Mouse (Mus musculus): ENCODE measurements around the gene Vapa. TPM values are rescaled to one million over a fixed set of nuclear protein-coding genes. Genes with fewer than 3 reads are reported as not detected.

Vapa gene
- total and polyA plus RNA-seq, 2 experiments from 2014 or later, result 97.4 to 296 TPM

- Histone ChIP-seq H3K9ac (replicated peaks; ENCODE audit: low read length) (no peak overlapping the region), H3K27me3 (ENCODE audit: insufficient read depth, low read length) (no peaks in the 10 kb centered on the region), H3K4me1 (ENCODE audit: insufficient read depth, low read length) (no peaks in the 10 kb centered on the region), H3K27ac (no peak overlapping the region), H3K4me3 (ENCODE audit: low read length) (no peak overlapping the region), H3K9me3 (ENCODE audit: low read length) (no peaks in the 10 kb centered on the region), H3K36me3 (ENCODE audit: insufficient read depth, low read length) (no peaks in the 10 kb centered on the region), H3K4me2 (ENCODE audit: low read depth, low read length) (no peak overlapping the region)
- ATAC-seq, result no peak
- no peak for TF ChIP-seq CTCF (IDR thresholded peaks at IDR 0.05; ENCODE audit: low read depth)
- WGBS, result 91% methylated on average over 6 of the region's 6 CpGs
- DNase-seq (ENCODE audit: low spot score), result no peak
These were observed 12.9 kb upstream of the Vapa start for GRCm38 (mm10) chr17:65626301-65626700.

GRCm38 (mm10) chr17:65625563-65625962 is 12.2 kb upstream of the Vapa start:
- no peak overlapping the region for H3K4me3 ChIP-seq (ENCODE audit: low read length)
- 88% methylated on average over 6 of the region's 6 CpGs for WGBS

GRCm38 (mm10) chr17:65623130-65623529 is 9.8 kb upstream of the Vapa start:
- TF ChIP-seq CTCF (IDR thresholded peaks at IDR 0.05; ENCODE audit: low read depth), result no peak
- no peaks in the 10 kb centered on the region for H3K4me1 ChIP-seq (ENCODE audit: insufficient read depth, low read length)
- H3K9ac ChIP-seq (replicated peaks; ENCODE audit: low read length), result no peak overlapping the region
- no peak overlapping the region for H3K4me3 ChIP-seq (ENCODE audit: low read length)
- no peaks in the 10 kb centered on the region for H3K27me3 ChIP-seq (ENCODE audit: insufficient read depth, low read length)
- ATAC-seq, result no peak
- H3K36me3 ChIP-seq (ENCODE audit: insufficient read depth, low read length), result no peaks in the 10 kb centered on the region
- H3K27ac ChIP-seq, result no peak overlapping the region
- H3K4me2 ChIP-seq (ENCODE audit: low read depth, low read length), result no peak overlapping the region
- H3K9me3 ChIP-seq (ENCODE audit: low read length), result no peaks in the 10 kb centered on the region
- DNase-seq (ENCODE audit: low spot score), result no peak

More at GRCm38 (mm10) chr17:65625563-65625962, 12.2 kb upstream of the Vapa start:
- H3K9ac ChIP-seq (replicated peaks; ENCODE audit: low read length), result no peak overlapping the region
- no peak for TF ChIP-seq CTCF (IDR thresholded peaks at IDR 0.05; ENCODE audit: low read depth)
- no peaks in the 10 kb centered on the region for H3K36me3 ChIP-seq (ENCODE audit: insufficient read depth, low read length)
- DNase-seq (ENCODE audit: low spot score) (no peak), ATAC-seq (no peak)
- no peaks in the 10 kb centered on the region for H3K27me3 ChIP-seq (ENCODE audit: insufficient read depth, low read length)
- no peak overlapping the region for H3K4me2 ChIP-seq (ENCODE audit: low read depth, low read length)
- H3K9me3 ChIP-seq (ENCODE audit: low read length), result no peaks in the 10 kb centered on the region
- no peaks in the 10 kb centered on the region for H3K4me1 ChIP-seq (ENCODE audit: insufficient read depth, low read length)
- H3K27ac ChIP-seq, result no peak overlapping the region

GRCm38 (mm10) chr17:65618431-65618830 is 5.1 kb upstream of the Vapa start:
- ATAC-seq (no peak), DNase-seq (ENCODE audit: low spot score) (no peak)
- Histone ChIP-seq H3K4me3 (ENCODE audit: low read length) (no peak overlapping the region), H3K9me3 (ENCODE audit: low read length) (no peaks in the 10 kb centered on the region), H3K4me2 (ENCODE audit: low read depth, low read length) (no peak overlapping the region), H3K27me3 (ENCODE audit: insufficient read depth, low read length) (no peaks in the 10 kb centered on the region), H3K27ac (no peak overlapping the region), H3K4me1 (ENCODE audit: insufficient read depth, low read length) (no peaks in the 10 kb centered on the region), H3K9ac (replicated peaks; ENCODE audit: low read length) (no peak overlapping the region), H3K36me3 (ENCODE audit: insufficient read depth, low read length) (no peaks in the 10 kb centered on the region)
- WGBS, result 60% methylated on average over 2 of the region's 2 CpGs
- TF ChIP-seq CTCF (IDR thresholded peaks at IDR 0.05; ENCODE audit: low read depth), result no peak

- Histone ChIP-seq H3K9ac (replicated peaks; ENCODE audit: low read length) (no peak overlapping the region), H3K27me3 (ENCODE audit: insufficient read depth, low read length) (no peaks in the 10 kb centered on the region), H3K4me1 (ENCODE audit: insufficient read depth, low read length) (no peaks in the 10 kb centered on the region), H3K36me3 (ENCODE audit: insufficient read depth, low read length) (no peaks in the 10 kb centered on the region), H3K4me2 (ENCODE audit: low read depth, low read length) (no peak overlapping the region), H3K4me3 (ENCODE audit: low read length) (no peak overlapping the region), H3K9me3 (ENCODE audit: low read length) (no peaks in the 10 kb centered on the region), H3K27ac (no peak overlapping the region)
- ATAC-seq (no peak), DNase-seq (ENCODE audit: low spot score) (no peak)
- TF ChIP-seq CTCF (IDR thresholded peaks at IDR 0.05; ENCODE audit: low read depth), result no peak
- WGBS, result 41% methylated on average over 3 of the region's 3 CpGs
These were observed 2.3 kb upstream of the Vapa start for GRCm38 (mm10) chr17:65615678-65616077.

GRCm38 (mm10) chr17:65614431-65614830 is 1.1 kb upstream of the Vapa start:
- H3K36me3 ChIP-seq (ENCODE audit: insufficient read depth, low read length), result no peaks in the 10 kb centered on the region
- peak overlapping the region; percentile 99 for H3K4me3 ChIP-seq (ENCODE audit: low read length)
- no peak for DNase-seq (ENCODE audit: low spot score)
- ATAC-seq, result no peak
- no peaks in the 10 kb centered on the region for H3K27me3 ChIP-seq (ENCODE audit: insufficient read depth, low read length)
- no peaks in the 10 kb centered on the region for H3K9me3 ChIP-seq (ENCODE audit: low read length)
- TF ChIP-seq CTCF (IDR thresholded peaks at IDR 0.05; ENCODE audit: low read depth), result no peak
- H3K4me1 ChIP-seq (ENCODE audit: insufficient read depth, low read length), result peaks cover 2% of the 10 kb centered on the region; the same call in 1 of the 2 replicates
- peak overlapping the region; percentile 100 for H3K27ac ChIP-seq
- H3K4me2 ChIP-seq (ENCODE audit: low read depth, low read length), result peak overlapping the region; percentile 70
- H3K9ac ChIP-seq (replicated peaks; ENCODE audit: low read length), result peak overlapping the region; percentile 99
- 2% methylated on average over 9 of the region's 9 CpGs for WGBS

- Histone ChIP-seq H3K36me3 (ENCODE audit: insufficient read depth, low read length) (no peaks in the 10 kb centered on the region), H3K4me1 (ENCODE audit: insufficient read depth, low read length) (peaks cover 10% of the 10 kb centered on the region; the same call in 1 of the 2 replicates), H3K27ac (peak overlapping the region; percentile 100), H3K4me2 (ENCODE audit: low read depth, low read length) (peak overlapping the region; percentile 71), H3K9ac (replicated peaks; ENCODE audit: low read length) (peak overlapping the region; percentile 99), H3K27me3 (ENCODE audit: insufficient read depth, low read length) (no peaks in the 10 kb centered on the region), H3K9me3 (ENCODE audit: low read length) (no peaks in the 10 kb centered on the region), H3K4me3 (ENCODE audit: low read length) (peak overlapping the region; percentile 99)
- ATAC-seq (peak; percentile 71), DNase-seq (ENCODE audit: low spot score) (no peak)
- no peak for TF ChIP-seq CTCF (IDR thresholded peaks at IDR 0.05; ENCODE audit: low read depth)
- 0% methylated on average over 35 of the region's 42 CpGs for WGBS
These were observed 253 bp downstream of the Vapa start for GRCm38 (mm10) chr17:65613142-65613462.
